ENCODE assay signal across 15 mouse cellular contexts in the genomic region with DNA sequence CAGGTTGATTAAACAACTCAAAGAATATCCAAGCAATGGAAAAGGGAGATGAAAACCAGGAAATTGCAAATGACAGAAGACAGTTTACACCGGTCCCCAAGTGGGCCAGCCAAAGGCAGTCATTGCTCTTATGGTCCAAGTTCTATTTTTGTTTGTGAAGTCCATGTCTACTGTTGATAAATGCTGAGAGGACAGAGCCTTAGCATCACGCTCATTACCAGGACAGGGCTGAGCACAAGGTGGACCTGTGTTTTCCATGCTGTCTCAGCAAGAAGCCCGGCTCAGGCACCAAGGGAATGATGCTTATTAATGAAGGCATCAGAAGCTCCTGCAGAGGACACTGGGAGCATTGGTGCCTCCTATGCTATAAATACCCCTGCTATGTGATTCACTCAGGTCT.
"Had no signal": no experiment of that assay in that cellular context is flagged by ENCODE, and none has a peak within 500 bp of the region (broad histone marks: within the 10 kb centered on the region; RNA-seq: fewer than 3 reads in every experiment).

No protein-coding gene starts in this region.

- H3K4me3 ChIP-seq: neural tube, embryonic 15.5 days; stomach, embryonic 15.5 days had no signal

- H3K9me3 ChIP-seq: neural tube, embryonic 15.5 days; stomach, embryonic 15.5 days had no signal

- H3K4me1 ChIP-seq: neural tube, embryonic 15.5 days; stomach, embryonic 15.5 days had no signal

- H3K27me3 ChIP-seq: neural tube, embryonic 15.5 days; stomach, embryonic 15.5 days had no signal

- DNase-seq: retina, postnatal 1 day; right cerebral cortex, adult 18-20 months; right cerebral cortex, postnatal 14 days; right cerebral cortex, postnatal 25 days; right cerebral cortex, postnatal 4 days; spleen, adult 18-20 months; thymus, adult 18-20 months; thymus, adult 2 months; thymus, postnatal 14 days; thymus, postnatal 25 days; thymus, postnatal 36 days; thymus, postnatal 4 days had no signal

- H3K36me3 ChIP-seq: neural tube, embryonic 15.5 days; stomach, embryonic 15.5 days had no signal

- H3K27ac ChIP-seq: neural tube, embryonic 15.5 days; stomach, embryonic 15.5 days; stomach, postnatal 0 days had no signal

- H3K9ac ChIP-seq: neural tube, embryonic 15.5 days; stomach, embryonic 15.5 days had no signal
